Mouse (Mus musculus) adrenal gland, adult (tissue): ENCODE measurements around the gene Capn13.
"Not testable (repeated sequence)": the region's sequence is repeated elsewhere in the genome, so short reads cannot be mapped to it uniquely, and the experiment has no call there.

ENCODE experiments used
- DNase-seq, 2 experiments: peaks; one replicate each; pipeline ENCODE4 v3.0.0; 2022 to 2023; ENCODE audit warnings: low spot score in 1 of 2; ENCODE audit not compliant: inconsistent age in 2 of 2

The Capn13 gene

GRCm38 (mm10) chr17:73282702-73283101, 118.0 kb downstream of the Capn13 start:
- not testable (repeated sequence) for DNase-seq

- DNase-seq = no peak
Observed at GRCm38 (mm10) chr17:73277770-73278169, 122.9 kb downstream of the Capn13 start.

GRCm38 (mm10) chr17:73275066-73275465, 125.6 kb downstream of the Capn13 start:
- DNase-seq = no peak

- no peak for DNase-seq
Observed at GRCm38 (mm10) chr17:73273809-73274208, 126.9 kb downstream of the Capn13 start.

GRCm38 (mm10) chr17:73271797-73272600, 128.7 kb downstream of the Capn13 start:
- peak in 1 of 2 experiments; percentile 14 for DNase-seq

GRCm38 (mm10) chr17:73270871-73271796, 129.5 kb downstream of the Capn13 start:
- DNase-seq = no peak

- DNase-seq = peak; percentile 91 to 93
Observed at GRCm38 (mm10) chr17:73263077-73263501, 137.6 kb downstream of the Capn13 start.

- no peak for DNase-seq
Observed at GRCm38 (mm10) chr17:73262558-73262957, 138.1 kb downstream of the Capn13 start.

GRCm38 (mm10) chr17:73259258-73259657, 141.4 kb downstream of the Capn13 start:
- not testable (repeated sequence) for DNase-seq

- peak in 1 of 2 experiments; percentile 72 for DNase-seq
Observed at GRCm38 (mm10) chr17:73258620-73259019, 142.0 kb downstream of the Capn13 start.
